Mouse (Mus musculus) G1E (cell line): Measurements from ENCODE around the gene Prn. TPM values are rescaled to one million over a fixed set of nuclear protein-coding genes. Genes with fewer than 3 reads are reported as not detected.

Source experiments
- ATAC-seq: 2 replicates; pipeline ENCODE4 v1.8.0; 2016; ENCODE audit warnings: mild to moderate bottlenecking; ENCODE audit not compliant: insufficient number of reproducible peaks, poor library complexity, low FRiP score, severe bottlenecking; ENCODE audit errors: extremely low read depth
- DNase-seq: peaks from one replicate; pipeline ENCODE4 v3.0.0; 2012; ENCODE audit warnings: low spot score
- H3K27me3 ChIP-seq: 2 replicates; pipeline ENCODE4 v1.6.1; 2012; ENCODE audit warnings: mild to moderate bottlenecking, low read length, inconsistent platforms; ENCODE audit not compliant: insufficient read depth
- H3K36me3 ChIP-seq: replicated peaks from 2 replicates; pipeline ENCODE3; 2012; ENCODE audit warnings: mild to moderate bottlenecking, inconsistent platforms
- H3K4me1 ChIP-seq: 2 replicates; pipeline ENCODE4 v1.6.1; 2012; ENCODE audit warnings: low read depth, low read length, inconsistent platforms, mixed read lengths; ENCODE audit not compliant: insufficient read depth
- H3K4me3 ChIP-seq: 2 replicates; pipeline ENCODE4 v1.5.1; 2012; ENCODE audit warnings: low read depth, mild to moderate bottlenecking, inconsistent platforms, low read length, moderate library complexity, mixed read lengths
- H3K9me3 ChIP-seq: replicated peaks from 2 replicates; pipeline ENCODE4 v1.6.1; 2012; ENCODE audit warnings: inconsistent platforms
- CTCF ChIP-seq: IDR thresholded peaks from 2 replicates; pipeline ENCODE4 v1.5.1; 2012; ENCODE audit warnings: low read depth, low read length, inconsistent platforms, mixed read lengths
- GATA1 ChIP-seq: IDR thresholded peaks from 2 replicates; pipeline ENCODE4 v1.6.1; 2012; ENCODE audit warnings: borderline replicate concordance, low read length, inconsistent platforms, mixed read lengths
- GATA2 ChIP-seq: IDR thresholded peaks from 2 replicates; pipeline ENCODE4 v1.6.1; 2012; ENCODE audit warnings: low read depth, low read length, inconsistent platforms, borderline replicate concordance
- POLR2AphosphoS5 ChIP-seq: IDR thresholded peaks from 2 replicates; pipeline ENCODE4 v1.6.1; 2012; ENCODE audit warnings: low read depth, low read length, inconsistent platforms; ENCODE audit not compliant: insufficient replicate concordance
- TAL1 ChIP-seq: conservative IDR thresholded peaks from 2 replicates; pipeline ENCODE4 v1.6.1; 2012; ENCODE audit warnings: low read depth, low read length, inconsistent platforms, mixed read lengths
- polyA plus RNA-seq: library from polyadenylated mRNA; stranded (reverse); fragments of >175 nt; gene quantifications from 2 replicates; pipeline ENCODE4 v1.2.3, GENCODE M21; 2012
- total RNA-seq, 2 experiments: library from RNA; stranded (forward) in 1 of 2; stranded (reverse) in 1 of 2; fragments of 200-1000 nt in 1 of 2; fragments of >200 nt in 1 of 2; fragmentation: Nextera tagmentation in 1 of 2; gene quantifications; 2 replicates each; pipeline ENCODE4 v1.2.3; 2014 to 2017

The Prn gene
- total and polyA plus RNA-seq, 3 experiments, result not detected

DNA sequence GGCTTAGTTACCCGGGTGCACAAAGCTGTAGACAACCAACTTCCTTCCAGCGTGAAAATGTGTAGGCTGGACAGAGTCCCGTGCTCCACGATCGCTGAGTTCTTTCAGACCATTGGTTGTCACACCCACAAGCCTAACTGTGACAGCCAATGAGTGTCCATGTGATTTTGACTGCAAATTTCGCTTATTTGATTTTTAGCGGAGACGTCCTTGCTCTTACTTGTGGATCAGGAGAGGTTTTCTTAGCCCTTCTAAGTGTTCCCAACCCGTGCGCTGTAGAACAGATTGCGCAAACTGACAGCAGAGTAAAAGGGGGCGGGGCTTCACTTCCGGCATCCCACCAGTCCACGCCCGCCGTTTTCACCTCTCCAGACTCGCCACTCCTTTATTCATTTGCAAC lies 45.5 kb downstream of the Prn start:
- DNase-seq, result no peak
- H3K27me3 ChIP-seq, result peaks cover 29% of the 10 kb centered on the region
- H3K4me3 ChIP-seq, result no peak overlapping the region

GRCm38 (mm10) chr2:131956336-131957256 lies 46.8 kb downstream of the Prn start:
- peaks cover 6% of the 10 kb centered on the region; the same call in 1 of the 2 replicates for H3K4me1 ChIP-seq
- H3K9me3 ChIP-seq, result no peaks in the 10 kb centered on the region
- ATAC-seq (no peak), DNase-seq (no peak)
- H3K27me3 ChIP-seq, result peaks cover 23% of the 10 kb centered on the region
- no peak overlapping the region for H3K4me3 ChIP-seq
- TF ChIP-seq GATA2 (no peak), TAL1 (no peak), POLR2AphosphoS5 (no peak), GATA1 (no peak), CTCF (no peak)
- H3K36me3 ChIP-seq, result no peaks in the 10 kb centered on the region

More for the DNA sequence above, 45.5 kb downstream of the Prn start:
- Histone ChIP-seq H3K9me3 (no peaks in the 10 kb centered on the region), H3K4me1 (peaks cover 10% of the 10 kb centered on the region), H3K36me3 (no peaks in the 10 kb centered on the region)
- TF ChIP-seq POLR2AphosphoS5 (no peak), GATA1 (no peak), GATA2 (no peak), TAL1 (no peak), CTCF (no peak)
- no peak; the same call in 1 of the 2 replicates for ATAC-seq

DNA sequence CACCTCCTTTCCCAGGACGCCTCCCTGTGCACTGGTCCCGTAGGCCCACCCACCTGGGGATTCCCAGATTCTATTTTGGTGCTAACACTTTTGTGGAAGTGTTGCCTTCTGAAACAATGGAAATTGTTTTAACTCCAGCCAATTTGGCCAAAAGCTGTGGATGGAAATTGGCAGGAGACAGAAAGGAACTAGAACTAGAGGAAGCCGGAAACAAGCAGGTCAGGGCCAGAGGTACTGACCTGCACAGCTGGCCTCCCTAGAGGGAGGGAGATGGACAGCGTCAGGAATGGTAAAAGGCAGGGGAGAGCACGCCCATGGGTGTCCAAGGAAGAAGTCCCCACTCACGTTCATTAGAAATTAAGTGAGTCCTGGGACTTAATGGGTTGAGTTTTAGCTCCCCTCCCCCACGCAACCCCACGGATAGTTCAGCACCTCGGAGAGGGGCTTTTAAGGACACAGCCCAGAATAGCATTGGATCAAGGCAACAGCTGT lies 48.0 kb downstream of the Prn start:
- no peak for TF ChIP-seq GATA2
- TF ChIP-seq CTCF, result no peak
- TF ChIP-seq GATA1, result no peak
- TF ChIP-seq TAL1, result no peak
- no peak for TF ChIP-seq POLR2AphosphoS5
- DNase-seq (no peak), ATAC-seq (no peak)
- H3K27me3 ChIP-seq, result peaks cover 20% of the 10 kb centered on the region
- H3K4me3 ChIP-seq, result no peak overlapping the region
- no peaks in the 10 kb centered on the region for H3K36me3 ChIP-seq
- peaks cover 6% of the 10 kb centered on the region; the same call in 1 of the 2 replicates for H3K4me1 ChIP-seq
- 0 out of 2 replicates have a peak, but pooled peaks cover 2% of the 10 kb centered on the region for H3K9me3 ChIP-seq

DNA sequence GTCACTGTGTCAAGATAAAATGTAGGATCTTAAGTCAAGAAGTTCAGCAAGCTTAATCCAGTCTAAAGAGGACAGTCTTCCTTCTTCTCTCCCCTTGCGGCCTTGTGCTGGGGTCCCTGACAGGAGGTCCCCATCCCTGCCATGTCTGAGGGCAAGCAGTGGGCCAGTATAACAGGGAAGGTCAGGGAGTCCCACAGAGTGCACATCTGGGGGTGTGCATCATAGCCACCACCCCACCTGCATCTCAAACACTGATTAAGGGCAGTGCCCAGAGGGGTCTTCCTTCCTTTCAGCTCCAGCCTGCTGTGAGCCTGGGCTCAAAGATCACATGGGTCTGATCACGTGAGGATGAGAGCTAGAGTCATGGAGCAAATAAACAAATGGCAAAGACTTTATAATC lies 51.9 kb downstream of the Prn start:
- Histone ChIP-seq H3K36me3 (no peaks in the 10 kb centered on the region), H3K4me1 (no peaks in the 10 kb centered on the region), H3K4me3 (no peak overlapping the region), H3K27me3 (peaks cover 5% of the 10 kb centered on the region), H3K9me3 (0 out of 2 replicates have a peak, but pooled peaks cover 2% of the 10 kb centered on the region)
- ATAC-seq (no peak), DNase-seq (no peak)
- TF ChIP-seq CTCF (no peak), GATA2 (no peak), TAL1 (no peak), POLR2AphosphoS5 (no peak), GATA1 (no peak)

DNA sequence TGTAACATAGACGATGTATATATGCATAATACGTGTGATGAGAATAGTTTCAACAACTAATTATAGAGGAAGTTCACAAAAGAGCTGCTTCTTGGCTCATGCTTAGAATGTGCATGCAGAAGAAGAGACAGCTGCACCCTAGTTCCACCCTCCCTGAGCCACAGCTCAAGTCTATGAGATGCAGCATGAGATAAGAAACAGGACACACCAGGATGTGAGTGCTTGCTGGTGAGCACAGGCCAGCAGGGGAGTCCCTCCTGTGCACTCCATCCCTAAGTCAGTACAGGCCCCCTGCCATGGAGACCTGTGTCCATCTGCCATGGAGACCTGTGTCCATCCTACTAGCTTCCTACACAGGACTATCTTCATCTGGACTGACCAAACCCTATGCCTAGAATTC lies 60.8 kb downstream of the Prn start:
- no peak overlapping the region for H3K4me3 ChIP-seq
- no peaks in the 10 kb centered on the region for H3K4me1 ChIP-seq
- H3K9me3 ChIP-seq, result no peaks in the 10 kb centered on the region
- no peak for DNase-seq
- no peak for ATAC-seq
- no peaks in the 10 kb centered on the region for H3K36me3 ChIP-seq
- no peaks in the 10 kb centered on the region; the same call in 1 of the 2 replicates for H3K27me3 ChIP-seq
- TF ChIP-seq POLR2AphosphoS5 (no peak), GATA1 (no peak), TAL1 (no peak), GATA2 (no peak), CTCF (no peak)

GRCm38 (mm10) chr2:131971098-131971497 lies 61.3 kb downstream of the Prn start:
- no peak for TF ChIP-seq POLR2AphosphoS5
- no peak for TF ChIP-seq GATA1
- TF ChIP-seq TAL1, result no peak
- TF ChIP-seq GATA2, result no peak
- no peak for TF ChIP-seq CTCF
- Histone ChIP-seq H3K4me3 (no peak overlapping the region), H3K4me1 (no peaks in the 10 kb centered on the region), H3K9me3 (no peaks in the 10 kb centered on the region), H3K27me3 (no peaks in the 10 kb centered on the region; the same call in 1 of the 2 replicates), H3K36me3 (no peaks in the 10 kb centered on the region)
- DNase-seq, result no peak
- ATAC-seq, result no peak
